Mouse (Mus musculus): ENCODE data around the gene Olfr206. TPM values are rescaled to one million over a fixed set of nuclear protein-coding genes. Genes with fewer than 3 reads are reported as not detected.
"Not testable (repeated sequence)": the region's sequence is repeated elsewhere in the genome, so short reads cannot be mapped to it uniquely, and the experiment has no call there.

Olfr206 gene
- polyA plus RNA-seq (2015; fragmentation: Nextera tagmentation; extraction: Ambion mirVana) = not detected in 2 replicates

DNA sequence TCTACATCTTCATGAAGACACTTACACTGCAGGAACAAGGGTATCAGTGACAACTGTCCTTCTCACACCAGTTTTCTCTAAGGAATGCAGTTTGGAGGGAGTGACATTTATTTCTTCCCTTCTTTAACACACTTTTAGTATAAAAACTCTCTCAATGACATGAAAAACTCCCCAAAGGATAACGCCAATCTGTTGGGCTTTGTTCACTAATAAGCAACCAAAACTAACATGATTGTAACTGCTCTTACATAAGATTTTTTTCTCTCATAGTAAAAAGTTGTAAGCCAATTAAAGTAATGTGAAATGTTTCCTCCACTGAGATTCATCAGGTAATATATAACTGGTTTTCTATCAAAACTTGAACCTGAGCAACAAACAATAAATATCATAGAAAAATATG lies at the start of gene Olfr206:
Gene Olfr206 (minus strand): TSS at position 101 of the 400 bp plus-strand sequence.
- Histone ChIP-seq H3K27me3 (ENCODE audit: control insufficient read depth, insufficient read depth, low read depth, low read length) (no peaks in the 10 kb centered on the region), H3K4me3 (ENCODE audit: low read depth, low read length) (no peak within 1 kb of the TSS), H3K36me3 (ENCODE audit: control insufficient read depth, insufficient read depth) (no peaks in the 10 kb centered on the region), H3K9ac (ENCODE audit: low read depth, low read length) (no peak within 1 kb of the TSS), H3K4me1 (ENCODE audit: control insufficient read depth, low read depth, low read length) (no peaks in the 10 kb centered on the region), H3K27ac (ENCODE audit: low read length) (no peak within 1 kb of the TSS), H3K4me2 (ENCODE audit: low read depth, low read length) (no peak within 1 kb of the TSS), H3K9me3 (replicated peaks; ENCODE audit: control insufficient read depth, low read length) (no peaks in the 10 kb centered on the region)
- ATAC-seq (ENCODE audit: low read depth) = no peak
- WGBS (ENCODE audit: insufficient replicate concordance) = 50% methylated on average over 1 of the region's 1 CpGs

DNA sequence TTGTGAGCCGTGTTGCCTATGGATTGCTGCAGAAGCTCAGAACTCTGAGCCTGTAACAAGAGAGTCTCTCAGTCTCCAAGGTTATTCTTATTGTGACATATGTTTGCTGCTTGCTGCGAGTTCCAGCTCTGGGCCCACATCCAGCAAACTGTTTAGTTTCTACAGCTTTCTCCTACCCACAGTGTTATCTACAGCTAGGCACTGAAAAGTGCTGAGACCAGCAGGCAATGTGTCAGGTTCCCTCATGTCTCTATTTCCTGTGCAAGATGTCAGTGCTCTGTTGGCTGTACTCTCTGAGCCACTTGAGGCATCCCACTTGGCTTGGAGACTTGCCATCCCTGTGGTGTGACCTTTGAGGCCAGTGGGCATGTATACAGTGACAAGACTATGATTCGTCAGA lies 44.3 kb upstream of the Olfr206 start:
- Histone ChIP-seq H3K4me1 (ENCODE audit: control insufficient read depth, low read depth, low read length) (no peaks in the 10 kb centered on the region), H3K4me3 (ENCODE audit: low read depth, low read length) (no peak overlapping the region), H3K4me2 (ENCODE audit: low read depth, low read length) (no peak overlapping the region), H3K9ac (ENCODE audit: low read depth, low read length) (no peak overlapping the region), H3K36me3 (ENCODE audit: control insufficient read depth, insufficient read depth) (no peaks in the 10 kb centered on the region), H3K9me3 (replicated peaks; ENCODE audit: control insufficient read depth, low read length) (no peaks in the 10 kb centered on the region), H3K27ac (ENCODE audit: low read length) (no peak overlapping the region), H3K27me3 (ENCODE audit: control insufficient read depth, insufficient read depth, low read depth, low read length) (no peaks in the 10 kb centered on the region)
- 56% methylated on average over 3 of the region's 3 CpGs for WGBS (ENCODE audit: insufficient replicate concordance)
- no peak for ATAC-seq (ENCODE audit: low read depth)

DNA sequence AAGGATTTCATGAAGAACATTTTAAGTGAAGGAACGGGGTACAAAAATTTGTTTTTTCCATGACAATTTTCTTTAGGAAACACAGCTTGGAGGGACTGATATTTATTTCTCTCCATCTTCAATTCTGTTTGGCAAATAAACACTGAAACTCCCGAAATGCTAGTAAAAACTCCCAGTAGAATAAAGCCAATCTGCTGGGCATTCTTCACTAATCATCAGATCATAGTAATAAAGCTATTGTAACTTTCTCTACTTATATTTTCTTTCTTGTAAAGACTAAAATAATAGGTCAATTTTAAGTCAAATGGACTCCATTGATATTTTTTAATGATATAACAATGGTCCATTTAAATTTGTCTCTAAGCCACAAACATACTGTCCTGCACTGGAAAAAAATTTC lies 14.8 kb upstream of the Olfr206 start, which contains the start of gene Olfr209:
Gene Olfr209 (minus strand): TSS at position 101 of the 400 bp plus-strand sequence.
- no peaks in the 10 kb centered on the region for H3K36me3 ChIP-seq (ENCODE audit: control insufficient read depth, insufficient read depth)
- H3K9me3 ChIP-seq (replicated peaks; ENCODE audit: control insufficient read depth, low read length) = no peaks in the 10 kb centered on the region
- H3K4me1 ChIP-seq (ENCODE audit: control insufficient read depth, low read depth, low read length) = no peaks in the 10 kb centered on the region
- ATAC-seq (ENCODE audit: low read depth) = no peak
- no peak within 1 kb of the TSS for H3K4me3 ChIP-seq (ENCODE audit: low read depth, low read length)
- no peaks in the 10 kb centered on the region for H3K27me3 ChIP-seq (ENCODE audit: control insufficient read depth, insufficient read depth, low read depth, low read length)
- H3K9ac ChIP-seq (ENCODE audit: low read depth, low read length) = no peak within 1 kb of the TSS
- WGBS (ENCODE audit: insufficient replicate concordance) = 41% methylated on average over 2 of the region's 2 CpGs
- no peak within 1 kb of the TSS for H3K4me2 ChIP-seq (ENCODE audit: low read depth, low read length)
- H3K27ac ChIP-seq (ENCODE audit: low read length) = no peak within 1 kb of the TSS

DNA sequence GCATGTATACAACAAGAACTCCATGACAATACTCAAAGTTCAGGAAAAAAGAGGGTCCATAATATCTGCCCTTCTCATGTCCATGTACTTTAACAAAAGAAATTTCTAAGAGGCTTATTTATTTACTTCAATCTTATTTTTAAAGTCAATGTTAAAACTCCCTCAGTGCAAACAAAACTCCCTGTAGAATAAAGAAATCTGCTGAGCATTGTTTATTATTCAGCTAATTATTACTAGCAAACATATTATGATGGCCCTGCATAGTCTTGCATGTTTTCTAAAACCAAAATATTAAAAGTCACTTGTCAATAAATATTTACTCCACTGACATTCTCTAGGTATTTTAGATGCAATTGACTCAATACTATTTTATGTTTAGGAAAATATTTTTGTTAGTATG lies 18.0 kb downstream of the Olfr206 start, which contains the start of gene Olfr205:
Gene Olfr205 (minus strand): TSS at position 101 of the 400 bp plus-strand sequence.
- H3K4me2 ChIP-seq (ENCODE audit: low read depth, low read length) = no peak within 1 kb of the TSS
- no peaks in the 10 kb centered on the region for H3K36me3 ChIP-seq (ENCODE audit: control insufficient read depth, insufficient read depth)
- H3K4me3 ChIP-seq (ENCODE audit: low read depth, low read length) = no peak within 1 kb of the TSS
- no peak for ATAC-seq (ENCODE audit: low read depth)
- H3K27ac ChIP-seq (ENCODE audit: low read length) = no peak within 1 kb of the TSS
- H3K9me3 ChIP-seq (replicated peaks; ENCODE audit: control insufficient read depth, low read length) = no peaks in the 10 kb centered on the region; the same call in 1 of the 2 replicates
- H3K4me1 ChIP-seq (ENCODE audit: control insufficient read depth, low read depth, low read length) = no peaks in the 10 kb centered on the region
- H3K9ac ChIP-seq (ENCODE audit: low read depth, low read length) = no peak within 1 kb of the TSS
- no peaks in the 10 kb centered on the region for H3K27me3 ChIP-seq (ENCODE audit: control insufficient read depth, insufficient read depth, low read depth, low read length)

DNA sequence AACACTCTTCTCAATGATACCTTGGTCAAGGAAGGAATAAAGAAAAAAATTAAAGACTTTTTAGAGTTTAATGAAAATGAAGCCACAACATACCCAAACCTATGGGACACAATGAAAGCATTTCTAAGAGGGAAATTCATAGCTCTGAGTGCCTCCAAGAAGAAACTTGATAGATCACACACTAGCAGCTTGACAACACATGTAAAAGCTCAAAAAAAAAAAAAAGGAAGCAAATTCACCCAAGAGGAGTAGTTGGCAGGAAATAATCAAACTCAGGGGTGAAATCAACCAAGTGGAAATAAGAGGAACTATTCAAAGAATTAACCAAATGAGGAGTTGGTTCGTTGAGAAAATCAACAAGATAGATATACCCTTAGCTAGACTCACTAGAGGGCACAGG lies 25.8 kb downstream of the Olfr206 start:
- WGBS (ENCODE audit: insufficient replicate concordance) = 21% methylated on average over 1 of the region's 1 CpGs
- not testable (repeated sequence) for H3K27me3 ChIP-seq (ENCODE audit: control insufficient read depth, insufficient read depth, low read depth, low read length)

DNA sequence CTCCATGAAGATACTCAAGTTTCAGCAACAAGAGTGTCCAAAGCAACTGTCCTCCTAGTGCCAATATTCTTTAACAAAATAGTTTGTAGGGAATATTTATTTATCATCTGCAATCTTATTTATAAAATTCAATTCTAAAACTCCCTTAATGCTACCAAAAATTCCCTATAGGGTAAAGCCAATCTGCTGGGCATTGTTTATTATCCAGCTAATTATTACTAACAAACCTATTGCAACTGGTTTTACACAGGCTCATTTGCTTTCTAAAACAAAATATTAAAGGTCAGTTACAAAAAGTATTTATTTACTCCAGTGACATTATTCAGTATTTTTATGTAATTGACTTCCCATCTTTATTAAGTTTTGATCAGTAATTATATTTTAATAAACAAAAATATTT lies 30.9 kb downstream of the Olfr206 start, which contains the start of gene Olfr204:
Gene Olfr204 (minus strand): TSS at position 101 of the 400 bp plus-strand sequence.
- H3K4me2 ChIP-seq (ENCODE audit: low read depth, low read length) = no peak within 1 kb of the TSS
- H3K27ac ChIP-seq (ENCODE audit: low read length) = no peak within 1 kb of the TSS
- H3K9ac ChIP-seq (ENCODE audit: low read depth, low read length) = no peak within 1 kb of the TSS
- H3K9me3 ChIP-seq (replicated peaks; ENCODE audit: control insufficient read depth, low read length) = no peaks in the 10 kb centered on the region
- no peaks in the 10 kb centered on the region for H3K27me3 ChIP-seq (ENCODE audit: control insufficient read depth, insufficient read depth, low read depth, low read length)
- no peaks in the 10 kb centered on the region for H3K4me1 ChIP-seq (ENCODE audit: control insufficient read depth, low read depth, low read length)
- no peak for ATAC-seq (ENCODE audit: low read depth)
- no peaks in the 10 kb centered on the region for H3K36me3 ChIP-seq (ENCODE audit: control insufficient read depth, insufficient read depth)
- no peak within 1 kb of the TSS for H3K4me3 ChIP-seq (ENCODE audit: low read depth, low read length)

More for the DNA sequence above, 25.8 kb downstream of the Olfr206 start:
- not testable (repeated sequence) for H3K27ac ChIP-seq (ENCODE audit: low read length); ATAC-seq (ENCODE audit: low read depth); H3K36me3 ChIP-seq (ENCODE audit: control insufficient read depth, insufficient read depth); H3K9ac ChIP-seq (ENCODE audit: low read depth, low read length); H3K9me3 ChIP-seq (replicated peaks; ENCODE audit: control insufficient read depth, low read length); H3K4me3 ChIP-seq (ENCODE audit: low read depth, low read length); H3K4me1 ChIP-seq (ENCODE audit: control insufficient read depth, low read depth, low read length); H3K4me2 ChIP-seq (ENCODE audit: low read depth, low read length)

DNA sequence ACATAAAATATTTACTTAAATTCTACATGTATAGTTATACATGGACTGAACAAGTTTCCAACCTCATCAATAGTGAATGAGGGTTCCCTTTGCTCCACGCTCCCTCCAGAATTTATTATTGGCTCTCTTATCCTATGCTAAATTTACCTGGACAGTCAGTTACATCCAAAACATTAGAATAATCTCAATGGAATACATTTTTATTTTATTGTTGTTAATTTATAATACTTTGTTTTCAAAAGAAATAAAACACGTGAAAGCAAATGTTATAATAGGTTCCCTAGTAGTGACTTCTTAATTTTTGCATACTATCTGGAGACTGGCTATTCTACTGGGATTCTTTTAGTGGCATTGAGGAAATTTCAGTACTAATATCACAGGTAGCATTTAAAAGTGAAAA lies 50.5 kb downstream of the Olfr206 start, which contains the start of gene Olfr203:
Gene Olfr203 (plus strand): TSS at position 301 of the 400 bp plus-strand sequence.
- H3K27me3 ChIP-seq (ENCODE audit: control insufficient read depth, insufficient read depth, low read depth, low read length) = no peaks in the 10 kb centered on the region
- no peaks in the 10 kb centered on the region for H3K36me3 ChIP-seq (ENCODE audit: control insufficient read depth, insufficient read depth)
- no peak within 1 kb of the TSS for H3K27ac ChIP-seq (ENCODE audit: low read length)
- H3K4me3 ChIP-seq (ENCODE audit: low read depth, low read length) = no peak within 1 kb of the TSS
- ATAC-seq (ENCODE audit: low read depth) = no peak
- H3K4me2 ChIP-seq (ENCODE audit: low read depth, low read length) = no peak within 1 kb of the TSS
- H3K4me1 ChIP-seq (ENCODE audit: control insufficient read depth, low read depth, low read length) = no peaks in the 10 kb centered on the region
- 65% methylated on average over 2 of the region's 2 CpGs for WGBS (ENCODE audit: insufficient replicate concordance)
- no peak within 1 kb of the TSS for H3K9ac ChIP-seq (ENCODE audit: low read depth, low read length)
- no peaks in the 10 kb centered on the region for H3K9me3 ChIP-seq (replicated peaks; ENCODE audit: control insufficient read depth, low read length)

Other genes starting within 250 kb of the Olfr206 start
- not detected in 2 replicates for gene Olfr193, start 237.4 kb downstream of the Olfr206 start, polyA plus RNA-seq (2015; fragmentation: Nextera tagmentation; extraction: Ambion mirVana)
- not detected in 2 replicates for gene Olfr194, start 228.2 kb downstream of the Olfr206 start, polyA plus RNA-seq (2015; fragmentation: Nextera tagmentation; extraction: Ambion mirVana)
- gene Olfr195, start 202.2 kb downstream of the Olfr206 start, polyA plus RNA-seq (2015; fragmentation: Nextera tagmentation; extraction: Ambion mirVana) = not detected in 2 replicates
- gene Olfr196, start 178.8 kb downstream of the Olfr206 start, polyA plus RNA-seq (2015; fragmentation: Nextera tagmentation; extraction: Ambion mirVana) = not detected in 2 replicates
- gene Olfr198, start 145.7 kb downstream of the Olfr206 start, polyA plus RNA-seq (2015; fragmentation: Nextera tagmentation; extraction: Ambion mirVana) = not detected in 2 replicates
- not detected in 2 replicates for gene Olfr199, start 129.5 kb downstream of the Olfr206 start, polyA plus RNA-seq (2015; fragmentation: Nextera tagmentation; extraction: Ambion mirVana)
- gene Olfr201, start 76.6 kb downstream of the Olfr206 start, polyA plus RNA-seq (2015; fragmentation: Nextera tagmentation; extraction: Ambion mirVana) = 0.06 and 0.09 TPM in 2 replicates
- gene Olfr202, start 62.5 kb downstream of the Olfr206 start, polyA plus RNA-seq (2015; fragmentation: Nextera tagmentation; extraction: Ambion mirVana) = not detected in 2 replicates
- not detected in 2 replicates for gene Olfr203, start 50.4 kb downstream of the Olfr206 start, polyA plus RNA-seq (2015; fragmentation: Nextera tagmentation; extraction: Ambion mirVana)
- not detected in 2 replicates for gene Olfr204, start 31.0 kb downstream of the Olfr206 start, polyA plus RNA-seq (2015; fragmentation: Nextera tagmentation; extraction: Ambion mirVana)
- gene Olfr205, start 18.1 kb downstream of the Olfr206 start, polyA plus RNA-seq (2015; fragmentation: Nextera tagmentation; extraction: Ambion mirVana) = not detected in 2 replicates
- gene Olfr209, start 14.7 kb upstream of the Olfr206 start, polyA plus RNA-seq (2015; fragmentation: Nextera tagmentation; extraction: Ambion mirVana) = not detected in 2 replicates
- not detected in 2 replicates for gene Gabrr3, start 58.1 kb upstream of the Olfr206 start, polyA plus RNA-seq (2015; fragmentation: Nextera tagmentation; extraction: Ambion mirVana)
- gene Riox2, start 122.5 kb upstream of the Olfr206 start, polyA plus RNA-seq (2015; fragmentation: Nextera tagmentation; extraction: Ambion mirVana) = 10.5 and 12.0 TPM in 2 replicates